Mouse (Mus musculus): ENCODE data around the gene Hes7.
A peak's percentile ranks its signal among the peaks of the same experiment; 100 is the strongest.

Gene Hes7

GRCm38 (mm10) chr11:69119446-69120155, 603 bp upstream of the Hes7 start:
- no peak for DNase-seq (ENCODE audit: low spot score)

- DNase-seq (ENCODE audit: low spot score): peak; percentile 44
These were observed 967 bp downstream of the Hes7 start for GRCm38 (mm10) chr11:69121001-69121740.

- DNase-seq (ENCODE audit: low spot score): peak; percentile 28
These were observed 1.6 kb downstream of the Hes7 start for GRCm38 (mm10) chr11:69121741-69122335.

DNA sequence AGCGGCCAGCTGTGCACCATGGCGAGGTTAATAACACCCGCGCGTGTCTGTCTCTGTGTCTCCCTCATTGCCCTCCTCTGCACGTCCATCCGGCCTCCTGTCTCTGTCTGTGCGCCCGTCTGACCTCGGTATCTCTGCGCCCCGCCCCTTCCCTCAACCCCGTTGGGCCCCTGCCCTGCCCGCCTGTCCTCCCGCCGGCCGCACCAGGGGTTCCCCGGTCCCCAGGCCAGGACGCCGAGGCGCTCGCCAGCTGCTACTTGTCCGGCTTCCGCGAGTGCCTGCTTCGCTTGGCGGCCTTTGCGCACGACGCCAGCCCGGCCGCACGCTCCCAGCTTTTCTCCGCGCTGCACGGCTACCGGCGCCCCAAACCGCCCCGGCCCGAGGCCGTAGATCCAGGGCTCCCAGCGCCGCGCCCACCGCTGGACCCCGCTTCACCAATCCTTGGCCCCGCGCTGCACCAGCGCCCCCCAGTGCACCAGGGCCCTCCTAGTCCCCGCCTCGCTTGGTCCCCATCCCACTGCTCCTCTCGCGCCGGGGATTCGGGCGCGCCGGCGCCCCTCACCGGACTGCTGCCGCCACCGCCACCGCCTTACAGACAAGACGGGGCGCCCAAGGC, 2.2 kb downstream of the Hes7 start, which contains the start of gene 9130213A22Rik:
Gene 9130213A22Rik (minus strand): TSS at position 254 of the 616 bp plus-strand sequence.
- peak; percentile 94 for DNase-seq (ENCODE audit: low spot score)

DNA sequence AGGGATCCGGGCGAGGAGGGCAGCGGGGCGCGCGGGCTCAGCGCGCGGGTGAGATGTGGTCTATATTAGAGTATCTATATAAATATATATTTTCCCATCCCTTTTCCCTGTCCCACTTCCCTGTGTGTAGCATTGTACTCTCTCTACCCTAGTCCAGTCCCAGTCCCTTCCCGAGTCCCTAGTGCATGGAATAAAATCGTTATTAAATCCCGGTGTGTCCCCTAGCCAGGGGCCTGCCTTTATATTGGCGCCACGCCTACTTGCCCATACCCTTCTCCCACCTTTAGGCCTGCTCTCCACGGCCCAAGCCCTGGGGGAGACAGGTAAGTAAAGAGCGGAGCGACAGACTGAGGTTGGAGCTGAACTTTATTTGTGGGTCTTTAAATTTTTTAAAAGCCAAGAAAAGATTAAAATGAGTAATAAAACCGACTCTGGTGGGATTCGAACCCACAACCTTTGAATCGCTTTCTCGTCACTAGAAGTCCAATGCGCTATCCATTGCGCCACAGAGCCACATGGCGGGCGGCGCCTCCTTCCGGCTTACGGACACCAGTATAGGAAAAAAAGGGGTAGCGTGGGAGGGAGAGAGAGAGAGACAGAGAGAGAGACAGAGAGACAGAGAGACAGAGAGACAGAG, 3.0 kb downstream of the Hes7 start:
- DNase-seq (ENCODE audit: low spot score): peak; percentile 90

DNA sequence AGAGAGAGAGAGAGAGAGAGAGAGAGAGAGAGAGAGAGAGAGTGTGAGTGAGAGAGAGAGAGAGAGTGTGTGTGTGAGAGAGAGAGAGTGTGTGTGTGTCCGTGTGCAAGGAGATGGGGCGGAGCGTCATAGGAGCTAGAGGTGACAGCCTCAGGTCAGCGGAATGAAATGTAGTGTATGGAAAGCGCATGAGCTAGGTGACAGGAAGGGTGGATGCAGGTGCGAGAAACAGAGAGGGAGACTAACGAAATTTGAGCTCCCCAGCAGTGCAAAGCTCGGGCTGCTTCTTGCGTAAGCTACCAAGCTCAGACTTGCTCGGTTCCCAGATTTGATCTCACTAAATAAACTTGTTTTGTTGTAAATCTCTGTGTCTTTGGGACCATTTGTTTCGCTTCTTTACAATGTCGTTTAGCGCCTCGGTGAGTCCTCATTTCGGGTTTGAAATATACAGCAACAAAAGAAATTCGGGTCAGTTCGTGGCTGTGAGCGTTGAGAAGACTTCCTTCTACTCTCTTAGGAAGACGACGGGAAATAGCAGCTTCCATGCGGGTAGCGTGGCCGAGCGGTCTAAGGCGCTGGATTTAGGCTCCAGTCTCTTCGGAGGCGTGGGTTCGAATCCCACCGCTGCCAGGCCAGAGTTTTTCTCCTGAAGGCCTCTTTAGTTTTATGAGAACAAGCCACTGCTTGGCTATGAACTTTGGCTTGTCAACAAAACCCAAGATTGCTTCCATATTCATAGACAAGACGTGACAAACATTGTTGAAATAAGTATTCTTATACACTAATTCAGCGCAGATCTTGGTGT, 3.7 kb downstream of the Hes7 start:
- peak; percentile 94 for DNase-seq (ENCODE audit: low spot score)

DNA sequence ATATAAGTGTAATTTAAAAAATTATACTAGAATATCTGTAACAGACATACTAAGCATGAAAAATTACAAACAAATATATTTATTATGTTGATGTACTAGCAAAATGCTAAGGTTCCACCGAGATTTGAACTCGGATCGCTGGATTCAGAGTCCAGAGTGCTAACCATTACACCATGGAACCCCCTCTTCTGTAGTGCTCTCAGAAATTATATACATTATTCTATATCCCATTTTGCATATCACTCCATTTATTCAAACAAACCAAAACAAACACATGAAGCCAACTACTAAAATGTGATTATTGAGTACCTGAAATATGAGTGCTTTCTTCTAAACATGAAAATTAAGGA, 4.3 kb downstream of the Hes7 start:
- DNase-seq (ENCODE audit: low spot score): peak; percentile 79

DNA sequence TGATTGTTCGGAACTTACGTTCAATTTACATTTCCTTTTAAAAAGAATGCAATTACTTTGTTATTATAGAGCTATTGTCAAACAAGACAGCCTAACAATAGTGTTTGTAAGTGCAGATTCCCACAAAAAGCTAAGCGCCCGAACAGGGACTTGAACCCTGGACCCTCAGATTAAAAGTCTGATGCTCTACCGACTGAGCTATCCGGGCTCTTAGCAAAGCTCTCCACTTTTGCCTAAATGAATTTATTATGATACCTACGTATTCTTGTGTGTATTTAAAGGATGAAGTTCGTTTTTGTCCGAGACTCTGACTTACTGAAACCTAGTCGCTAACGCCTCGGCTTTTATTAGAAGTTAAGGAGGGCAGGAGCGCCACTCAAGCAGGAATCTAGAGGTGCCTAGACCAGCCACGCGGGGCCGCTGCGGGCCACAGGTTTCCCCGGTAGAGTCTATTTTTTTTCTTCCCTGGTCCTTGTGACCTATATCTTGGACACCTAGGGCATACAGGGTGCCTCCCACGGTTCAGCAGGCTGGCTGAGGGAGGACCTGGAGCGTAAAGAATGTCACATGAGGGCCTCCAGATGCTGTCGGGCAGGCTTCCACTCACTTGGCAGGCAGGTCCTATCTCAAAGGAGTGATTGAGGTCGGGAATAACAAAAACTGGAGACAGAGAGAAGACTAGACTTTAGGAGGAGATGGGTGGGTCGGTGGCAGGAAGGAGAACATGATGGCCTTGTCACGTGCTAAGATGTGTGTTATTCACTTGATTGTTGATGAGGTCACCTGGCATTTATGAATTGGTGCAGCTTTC, 5.0 kb downstream of the Hes7 start:
- peak; percentile 86 for DNase-seq (ENCODE audit: low spot score)

GRCm38 (mm10) chr11:69125852-69125918, 5.5 kb downstream of the Hes7 start, which contains the start of gene Aloxe3:
TSS of gene Aloxe3 (plus strand) at chr11:69125896.
- no peak for DNase-seq (ENCODE audit: low spot score)

- DNase-seq (ENCODE audit: low spot score): peak; percentile 19
These were observed 5.9 kb downstream of the Hes7 start for GRCm38 (mm10) chr11:69125919-69126705.

DNA sequence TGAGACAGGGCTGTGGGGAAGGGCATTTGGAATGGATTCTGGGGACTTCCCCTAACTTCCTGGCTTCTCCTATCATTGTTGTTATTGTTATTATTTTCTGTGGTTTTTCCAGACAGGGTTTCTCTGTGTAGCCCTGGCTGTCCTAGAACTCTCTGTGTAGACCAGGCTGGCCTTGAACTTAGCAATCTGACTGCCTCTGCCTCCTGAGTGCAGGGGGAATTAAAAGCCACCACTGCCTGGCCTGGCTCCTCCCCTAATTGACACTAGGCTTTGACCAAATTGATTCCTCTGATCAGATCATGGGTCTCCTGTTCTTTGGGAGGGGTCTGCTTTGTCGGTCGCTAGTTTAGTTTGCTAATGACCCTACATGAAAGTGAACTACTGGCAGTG, 6.5 kb downstream of the Hes7 start:
- no peak for DNase-seq (ENCODE audit: low spot score)

GRCm38 (mm10) chr11:69128426-69129122, 8.4 kb downstream of the Hes7 start:
- no peak for DNase-seq (ENCODE audit: low spot score)

- DNase-seq (ENCODE audit: low spot score): peak; percentile 56
These were observed 13.3 kb downstream of the Hes7 start for GRCm38 (mm10) chr11:69133566-69133922.

- peak; percentile 65 for DNase-seq (ENCODE audit: low spot score)
These were observed 13.9 kb downstream of the Hes7 start for GRCm38 (mm10) chr11:69133923-69134621.

- peak; percentile 17 for DNase-seq (ENCODE audit: low spot score)
These were observed 14.4 kb downstream of the Hes7 start for GRCm38 (mm10) chr11:69134622-69134968.

- DNase-seq (ENCODE audit: low spot score): no peak
These were observed 15.2 kb downstream of the Hes7 start for GRCm38 (mm10) chr11:69135361-69135760.

- DNase-seq (ENCODE audit: low spot score): no peak
These were observed 27.3 kb downstream of the Hes7 start for GRCm38 (mm10) chr11:69147546-69147945.

DNA sequence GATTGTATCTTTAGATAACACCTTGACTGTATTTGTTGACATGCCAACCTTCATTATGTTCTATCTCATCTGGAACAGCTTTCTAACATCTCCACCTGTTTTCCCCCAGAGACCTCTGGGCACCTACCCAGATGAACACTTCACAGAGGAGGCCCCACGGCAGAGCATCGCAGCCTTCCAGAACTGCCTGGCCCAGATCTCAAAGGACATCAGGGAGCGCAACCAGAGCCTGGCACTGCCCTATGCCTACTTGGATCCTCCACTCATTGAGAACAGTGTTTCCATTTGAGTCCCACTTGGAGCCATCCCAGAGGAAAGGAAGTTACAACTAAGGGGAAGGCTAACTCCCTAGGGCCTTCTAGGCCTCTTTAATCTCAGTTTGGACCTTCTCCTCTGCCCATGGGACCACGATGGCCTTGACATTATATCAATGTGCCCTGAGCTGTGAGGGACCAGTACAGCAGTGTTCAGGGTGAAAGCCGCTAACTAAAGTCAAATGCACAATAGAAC, 28.3 kb downstream of the Hes7 start:
- DNase-seq (ENCODE audit: low spot score): no peak

DNA sequence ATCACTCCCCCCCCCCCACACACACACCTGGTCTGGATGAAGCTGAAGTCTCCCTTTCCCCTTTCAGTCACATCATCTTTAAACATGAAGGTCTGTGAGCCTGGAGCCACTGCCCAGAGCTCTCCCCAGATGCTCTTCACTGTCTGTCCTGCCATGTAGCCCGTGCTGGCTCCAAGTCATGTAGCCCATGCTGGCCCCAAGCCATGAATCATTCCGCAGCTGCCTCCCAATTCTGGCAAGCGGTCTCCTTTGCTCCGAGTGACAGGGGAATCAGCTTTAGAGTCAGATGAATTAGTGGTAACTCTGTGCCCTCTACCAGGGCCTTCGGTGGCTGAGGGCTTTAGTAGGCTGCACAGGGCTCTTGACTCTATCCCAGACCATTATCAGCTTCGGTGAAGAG, 29.5 kb downstream of the Hes7 start:
- DNase-seq (ENCODE audit: low spot score): no peak

All from embryo, embryonic 10 days (tissue).